32 mouse cellular contexts compared by ENCODE assay signal in the genomic region with DNA sequence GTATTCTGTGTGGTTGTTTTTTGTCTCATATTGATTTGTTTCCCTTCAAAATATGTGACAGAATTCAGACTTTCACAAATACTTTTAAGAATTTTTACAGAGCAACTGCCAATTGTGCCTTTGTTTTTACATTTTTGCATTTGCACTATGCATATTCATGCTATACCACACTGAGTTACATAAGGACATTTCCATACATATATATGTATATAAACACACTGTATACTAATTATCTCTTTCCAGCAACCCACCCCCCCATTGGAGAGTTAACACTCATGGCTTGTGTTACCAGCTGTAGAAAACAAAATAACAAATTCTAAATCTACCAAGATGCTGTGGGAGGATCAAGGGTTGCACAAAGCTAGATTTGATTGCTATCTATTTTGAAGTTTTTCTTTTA.
"Had no signal": no experiment of that assay in that cellular context is flagged by ENCODE, and none has a peak within 500 bp of the region (broad histone marks: within the 10 kb centered on the region; RNA-seq: fewer than 3 reads in every experiment).

No protein-coding gene starts in this region.

- H3K27ac ChIP-seq: limb, embryonic 10.5 days; limb, embryonic 12.5 days; limb, embryonic 13.5 days; limb, embryonic 15.5 days; liver, embryonic 12.5 days; liver, embryonic 13.5 days; liver, embryonic 14.5 days; liver, embryonic 15.5 days; lung, embryonic 15.5 days; macrophage; midbrain, embryonic 10.5 days; midbrain, embryonic 12.5 days; midbrain, embryonic 13.5 days; midbrain, embryonic 15.5 days; neural tube, embryonic 12.5 days had no signal

- ATAC-seq: liver, embryonic 12.5 days; liver, postnatal 0 days; lung, postnatal 0 days; midbrain, embryonic 13.5 days; midbrain, embryonic 15.5 days; midbrain, embryonic 16.5 days had no signal

- H3K27me3 ChIP-seq: limb, embryonic 12.5 days; limb, embryonic 13.5 days; limb, embryonic 15.5 days; liver, embryonic 12.5 days; liver, embryonic 13.5 days; liver, embryonic 15.5 days; lung, embryonic 15.5 days; megakaryocyte, embryonic 14.5 days; midbrain, embryonic 12.5 days; midbrain, embryonic 13.5 days; midbrain, embryonic 15.5 days; neural tube, embryonic 12.5 days had no signal

- H3K4me1 ChIP-seq: limb, embryonic 10.5 days; limb, embryonic 12.5 days; limb, embryonic 13.5 days; limb, embryonic 15.5 days; liver, embryonic 12.5 days; liver, embryonic 13.5 days; liver, embryonic 15.5 days; lung, embryonic 15.5 days; megakaryocyte, embryonic 14.5 days; midbrain, embryonic 10.5 days; midbrain, embryonic 12.5 days; midbrain, embryonic 13.5 days; midbrain, embryonic 15.5 days; neural tube, embryonic 12.5 days had no signal

- H3K36me3 ChIP-seq: limb, embryonic 10.5 days; limb, embryonic 12.5 days; limb, embryonic 13.5 days; limb, embryonic 15.5 days; liver, embryonic 12.5 days; liver, embryonic 13.5 days; liver, embryonic 15.5 days; lung, embryonic 15.5 days; midbrain, embryonic 10.5 days; midbrain, embryonic 12.5 days; midbrain, embryonic 13.5 days; midbrain, embryonic 15.5 days; neural tube, embryonic 12.5 days had no signal

- DNase-seq: left cerebral cortex, postnatal 4 days; liver; liver, embryonic 13.5 days; liver, postnatal 0 days; lung, adult 18-20 months; lung, adult 2 months; lung, embryonic 14.5 days; lung, postnatal 10 days; lung, postnatal 14 days; lung, postnatal 36 days; lung, postnatal 4 days; midbrain, embryonic 14.5 days had no signal

- H3K9me3 ChIP-seq: limb, embryonic 10.5 days; limb, embryonic 12.5 days; limb, embryonic 13.5 days; limb, embryonic 15.5 days; liver, embryonic 12.5 days; liver, embryonic 13.5 days; liver, embryonic 15.5 days; lung, embryonic 15.5 days; megakaryocyte, embryonic 14.5 days; midbrain, embryonic 10.5 days; midbrain, embryonic 12.5 days; midbrain, embryonic 13.5 days; midbrain, embryonic 15.5 days; neural tube, embryonic 12.5 days had no signal

- H3K9ac ChIP-seq: limb, embryonic 12.5 days; limb, embryonic 13.5 days; limb, embryonic 15.5 days; liver, embryonic 12.5 days; liver, embryonic 13.5 days; liver, embryonic 14.5 days; liver, embryonic 15.5 days; liver, postnatal 0 days; lung, embryonic 14.5 days; lung, embryonic 15.5 days; midbrain, embryonic 12.5 days; midbrain, embryonic 13.5 days; midbrain, embryonic 15.5 days; neural tube, embryonic 12.5 days had no signal

- H3K4me3 ChIP-seq: limb, embryonic 10.5 days; limb, embryonic 12.5 days; limb, embryonic 13.5 days; limb, embryonic 15.5 days; liver, embryonic 12.5 days; liver, embryonic 13.5 days; liver, embryonic 15.5 days; lung, embryonic 15.5 days; megakaryocyte, embryonic 14.5 days; midbrain, embryonic 10.5 days; midbrain, embryonic 12.5 days; midbrain, embryonic 13.5 days; midbrain, embryonic 15.5 days; myocyte; neural tube, embryonic 12.5 days had no signal

- H3K4me2 ChIP-seq: limb, embryonic 12.5 days; limb, embryonic 13.5 days; limb, embryonic 15.5 days; liver, embryonic 11.5 days; liver, embryonic 12.5 days; liver, embryonic 13.5 days; liver, embryonic 15.5 days; lung, embryonic 14.5 days; lung, embryonic 15.5 days; midbrain, embryonic 11.5 days; midbrain, embryonic 12.5 days; midbrain, embryonic 13.5 days; midbrain, embryonic 15.5 days; neural tube, embryonic 12.5 days had no signal
